Mouse (Mus musculus) liver, embryonic 14.5 days (tissue): ENCODE data around the gene Slc25a33. TPM values are rescaled to one million over a fixed set of nuclear protein-coding genes. Genes with fewer than 3 reads are reported as not detected.

Experiments
- ATAC-seq: fragments of 200-750 bp; cut with Nextera tagmentation; 2 replicates; pipeline ENCODE4 v1.8.0; 2017; ENCODE audit warnings: moderate number of reproducible peaks, mild to moderate bottlenecking, moderate library complexity; ENCODE audit not compliant: insufficient read depth
- DNase-seq, 3 experiments: peaks; one replicate each; pipeline ENCODE4 v3.0.0-alpha.2; 2012 to 2013; ENCODE audit warnings: low read depth in 3 of 3, low spot score in 3 of 3
- H3K27ac ChIP-seq: fragments of 300-500 bp; sonication (generic); 2 replicates; pipeline ENCODE4 v1.5.1; 2014; ENCODE audit warnings: moderate library complexity, mild to moderate bottlenecking, control low read depth, inconsistent platforms
- H3K27me3 ChIP-seq: fragments of 300-500 bp; sonication (generic); 2 replicates; pipeline ENCODE4 v1.6.1; 2014; ENCODE audit warnings: mild to moderate bottlenecking, low read length, moderate library complexity; ENCODE audit not compliant: control insufficient read depth, insufficient read depth
- H3K36me3 ChIP-seq: fragments of 300-500 bp; sonication (generic); replicated peaks from 2 replicates; pipeline ENCODE4 v1.6.1; 2014; ENCODE audit warnings: low read depth; ENCODE audit not compliant: control insufficient read depth, insufficient read depth
- H3K4me1 ChIP-seq, 2 experiments: fragments of 200-500 bp in 1 of 2; fragments of 300-500 bp in 1 of 2; sonication (generic) in 1 of 2; replicated peaks; 2 replicates each; pipeline ENCODE4 v1.6.1; 2012 to 2014; ENCODE audit warnings: antibody characterized with exemption in 1 of 2, inconsistent platforms in 1 of 2, low read length in 1 of 2; ENCODE audit not compliant: control insufficient read depth in 2 of 2, insufficient read depth in 2 of 2
- H3K4me2 ChIP-seq: fragments of 300-500 bp; sonication (generic); 2 replicates; pipeline ENCODE4 v1.6.1; 2014; ENCODE audit warnings: low read depth, mild to moderate bottlenecking, control low read depth, moderate library complexity
- H3K4me3 ChIP-seq, 2 experiments: fragments of 200-500 bp in 1 of 2; fragments of 300-500 bp in 1 of 2; sonication (generic) in 1 of 2; 2 replicates each; pipeline ENCODE4 v1.5.1; 2012 to 2014; ENCODE audit warnings: low read depth in 2 of 2, low read length in 2 of 2, mild to moderate bottlenecking in 2 of 2, control low read depth in 1 of 2, inconsistent platforms in 1 of 2, moderate library complexity in 1 of 2; ENCODE audit not compliant: insufficient read depth in 1 of 2
- H3K9ac ChIP-seq: fragments of 300-500 bp; sonication (generic); replicated peaks from 2 replicates; pipeline ENCODE4 v1.6.1; 2014; ENCODE audit warnings: mild to moderate bottlenecking, control low read depth, moderate library complexity
- H3K9me3 ChIP-seq: fragments of 300-500 bp; sonication (generic); 2 replicates; pipeline ENCODE4 v1.6.1; 2016; ENCODE audit warnings: low read length, mixed read lengths; ENCODE audit not compliant: control insufficient read depth
- CTCF ChIP-seq: IDR thresholded peaks from 2 replicates; pipeline ENCODE4 v1.5.1; 2016; ENCODE audit warnings: antibody characterized with exemption, low read depth, control low read depth
- EP300 ChIP-seq: IDR thresholded peaks from 2 replicates; pipeline ENCODE4 v1.6.1; 2016; ENCODE audit warnings: antibody characterized with exemption, low read depth
- WGBS: fragments of 180-500 bp; shearing (Covaris S2); extraction: QIAGEN DNeasy Blood & Tissue Kit; methylation state at CpG from one replicate; pipeline ENCODE4 v1.1.7; 2014; ENCODE audit not compliant: insufficient replicate concordance; 5-methylcytosine and 5-hydroxymethylcytosine counted together
- polyA plus RNA-seq, 2 experiments: library from polyadenylated mRNA; depleted of rRNA in 1 of 2; stranded (reverse) in 1 of 2; unstranded in 1 of 2; fragments of >200 nt; fragmentation: Nextera tagmentation in 1 of 2; extraction: Ambion mirVana in 1 of 2; gene quantifications; 2 replicates each; pipeline versions ENCODE4 v1.2.1 to v1.2.3; 2012 to 2014

Slc25a33 gene
- polyA plus RNA-seq, 2 experiments, result 4.8 to 7.8 TPM

- 87% methylated on average over 17 of the region's 17 CpGs for whole genome bisulfite sequencing
- ATAC-seq (no peak), DNase-seq (no peak)
- Histone ChIP-seq H3K27ac (no peak overlapping the region), H3K9ac (no peak overlapping the region), H3K27me3 (no peaks in the 10 kb centered on the region), H3K4me2 (no peak overlapping the region), H3K4me3 (no peak overlapping the region), H3K4me1 (no peaks in the 10 kb centered on the region), H3K9me3 (no peaks in the 10 kb centered on the region), H3K36me3 (peaks cover 3% of the 10 kb centered on the region)
- no peak for TF ChIP-seq CTCF
- no peak for TF ChIP-seq EP300
Measured at GRCm38 (mm10) chr4:149724916-149725470, 49.1 kb downstream of the Slc25a33 start.

- Histone ChIP-seq H3K27me3 (no peaks in the 10 kb centered on the region), H3K4me2 (no peak overlapping the region), H3K27ac (no peak overlapping the region), H3K4me1 (no peaks in the 10 kb centered on the region), H3K36me3 (peaks cover 3% of the 10 kb centered on the region), H3K9ac (no peak overlapping the region), H3K9me3 (no peaks in the 10 kb centered on the region), H3K4me3 (no peak overlapping the region)
- WGBS, result 72% methylated on average over 17 of the region's 17 CpGs
- DNase-seq (no peak), ATAC-seq (no peak)
- peak; percentile 86 for TF ChIP-seq CTCF
- no peak for TF ChIP-seq EP300
Measured at GRCm38 (mm10) chr4:149723855-149724731, 50.0 kb downstream of the Slc25a33 start.

- Histone ChIP-seq H3K36me3 (peaks cover 5% of the 10 kb centered on the region), H3K9me3 (no peaks in the 10 kb centered on the region), H3K4me3 (no peak overlapping the region), H3K9ac (no peak overlapping the region), H3K4me1 (no peaks in the 10 kb centered on the region), H3K27me3 (no peaks in the 10 kb centered on the region), H3K27ac (no peak overlapping the region), H3K4me2 (no peak overlapping the region)
- 81% methylated on average over 12 of the region's 12 CpGs for WGBS
- DNase-seq (no peak), ATAC-seq (no peak)
- no peak for TF ChIP-seq CTCF
- no peak for TF ChIP-seq EP300
Measured at GRCm38 (mm10) chr4:149723021-149723390, 51.1 kb downstream of the Slc25a33 start.

- Histone ChIP-seq H3K27me3 (no peaks in the 10 kb centered on the region), H3K4me3 (no peak overlapping the region), H3K36me3 (peaks cover 6% of the 10 kb centered on the region), H3K4me2 (no peak overlapping the region), H3K4me1 (no peaks in the 10 kb centered on the region), H3K27ac (no peak overlapping the region), H3K9ac (no peak overlapping the region), H3K9me3 (no peaks in the 10 kb centered on the region)
- TF ChIP-seq EP300, result no peak
- TF ChIP-seq CTCF, result no peak
- DNase-seq (no peak), ATAC-seq (no peak)
- WGBS, result 79% methylated on average over 24 of the region's 24 CpGs
Measured at GRCm38 (mm10) chr4:149722104-149723020, 51.7 kb downstream of the Slc25a33 start.

- WGBS, result 75% methylated on average over 8 of the region's 8 CpGs
- no peak overlapping the region for H3K9ac ChIP-seq
- ATAC-seq (no peak), DNase-seq (no peak)
- no peaks in the 10 kb centered on the region for H3K27me3 ChIP-seq
- no peaks in the 10 kb centered on the region for H3K9me3 ChIP-seq
- no peak overlapping the region for H3K27ac ChIP-seq
- peaks cover 8% of the 10 kb centered on the region for H3K36me3 ChIP-seq
- H3K4me1 ChIP-seq, result no peaks in the 10 kb centered on the region
- no peak overlapping the region for H3K4me3 ChIP-seq
- H3K4me2 ChIP-seq, result no peak overlapping the region
- TF ChIP-seq EP300 (no peak), CTCF (no peak)
Measured at GRCm38 (mm10) chr4:149721163-149721562, 52.9 kb downstream of the Slc25a33 start.
